Mouse (Mus musculus): ENCODE measurements at regions not wholly inside any gene's neighbourhood (a gene's known extent, or its start where the extent isn't known, plus 50 kb on each side); places are given as distances from the start of the nearest gene placed in this dataset.

DNA sequence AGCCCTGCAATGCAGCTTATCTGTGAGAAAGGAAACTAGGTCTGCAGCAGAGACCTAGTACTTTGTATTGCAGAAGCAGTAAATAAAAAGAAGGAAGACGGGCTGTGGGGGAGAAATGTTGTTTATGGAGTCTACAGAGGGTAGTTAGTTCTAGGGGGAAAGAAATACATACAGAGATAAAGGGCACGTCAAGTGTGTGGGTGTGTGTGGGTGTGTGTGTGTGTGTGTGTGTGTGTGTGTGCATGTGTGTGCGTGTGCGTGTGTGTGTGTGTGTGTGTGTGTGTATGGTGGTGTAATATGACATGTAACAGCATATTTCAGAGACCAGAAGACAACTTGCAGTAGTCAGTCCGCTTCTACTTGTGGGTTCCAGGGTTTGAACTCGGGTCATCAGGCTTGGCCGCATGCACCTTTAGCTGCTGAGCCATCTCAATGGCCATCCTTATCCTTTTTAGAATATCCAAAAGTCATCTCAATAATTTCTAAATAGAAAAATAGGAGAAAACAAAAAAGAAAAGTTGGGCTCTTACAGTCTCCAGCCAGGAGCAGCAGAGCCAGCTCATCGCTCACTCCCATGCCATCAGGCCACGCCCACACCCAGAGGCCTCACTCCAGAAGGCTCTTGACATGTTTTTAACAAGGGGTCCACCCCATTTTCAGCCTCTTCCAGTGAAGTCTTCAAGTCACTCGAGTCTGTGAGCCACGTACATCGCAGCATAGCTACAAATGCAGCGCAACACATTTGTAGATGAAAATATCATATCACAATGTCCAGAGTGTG is 101.5 kb downstream of the Hlx start:
- peaks cover 6% of the 10 kb centered on the region; the same call in 1 of the 2 replicates for H3K4me1 ChIP-seq (ENCODE audit: control insufficient read depth, insufficient read depth, low read length)
- no peak overlapping the region for H3K4me3 ChIP-seq (ENCODE audit: insufficient read depth, low read length)
- TF ChIP-seq POLR2A (IDR thresholded peaks at IDR 0.05; ENCODE audit: low read depth, low read length) (no peak), CTCF (IDR thresholded peaks at IDR 0.05; ENCODE audit: borderline replicate concordance, insufficient read depth, low read length) (no peak)
- no peak overlapping the region for H3K27ac ChIP-seq (ENCODE audit: insufficient read depth, low read length)

- TF ChIP-seq CTCF (IDR thresholded peaks at IDR 0.05; ENCODE audit: borderline replicate concordance, insufficient read depth, low read length) (no peak), POLR2A (IDR thresholded peaks at IDR 0.05; ENCODE audit: low read depth, low read length) (no peak)
- H3K27ac ChIP-seq (ENCODE audit: insufficient read depth, low read length), result no peak overlapping the region
- H3K4me3 ChIP-seq (ENCODE audit: insufficient read depth, low read length), result no peak overlapping the region
- peaks cover 6% of the 10 kb centered on the region; the same call in 1 of the 2 replicates for H3K4me1 ChIP-seq (ENCODE audit: control insufficient read depth, insufficient read depth, low read length)
Measured at GRCm38 (mm10) chr1:184629194-184629593, 103.2 kb downstream of the Hlx start.

- TF ChIP-seq CTCF (IDR thresholded peaks at IDR 0.05; ENCODE audit: borderline replicate concordance, insufficient read depth, low read length) (no peak), POLR2A (IDR thresholded peaks at IDR 0.05; ENCODE audit: low read depth, low read length) (no peak)
- Histone ChIP-seq H3K4me1 (ENCODE audit: control insufficient read depth, insufficient read depth, low read length) (peaks cover 6% of the 10 kb centered on the region; the same call in 1 of the 2 replicates), H3K27ac (ENCODE audit: insufficient read depth, low read length) (no peak overlapping the region), H3K4me3 (ENCODE audit: insufficient read depth, low read length) (no peak overlapping the region)
Measured at GRCm38 (mm10) chr1:184628566-184629168, 103.8 kb downstream of the Hlx start.

DNA sequence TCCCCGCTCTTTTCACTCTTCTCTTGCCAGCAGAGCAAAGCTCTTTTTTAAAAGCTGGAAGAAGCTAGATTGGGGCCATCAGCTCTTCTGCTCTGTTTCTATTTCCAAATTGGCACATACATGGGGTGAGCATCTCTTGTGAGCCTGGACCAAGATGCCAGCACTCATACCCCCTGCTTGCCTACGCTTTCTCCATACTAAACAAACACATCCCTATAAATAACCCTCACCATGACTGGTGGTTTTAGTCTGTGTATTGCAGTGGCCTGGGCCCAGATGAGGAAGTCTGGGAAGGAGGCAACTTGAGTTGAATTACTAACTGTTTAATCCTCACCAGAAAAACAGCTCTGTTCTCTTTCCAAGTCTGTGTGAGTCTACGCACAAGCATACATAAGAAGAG is 110.0 kb downstream of the Hlx start:
- no peak overlapping the region for H3K27ac ChIP-seq (ENCODE audit: insufficient read depth, low read length)
- TF ChIP-seq POLR2A (IDR thresholded peaks at IDR 0.05; ENCODE audit: low read depth, low read length), result no peak
- no peak for TF ChIP-seq CTCF (IDR thresholded peaks at IDR 0.05; ENCODE audit: borderline replicate concordance, insufficient read depth, low read length)
- no peak overlapping the region for H3K4me3 ChIP-seq (ENCODE audit: insufficient read depth, low read length)
- H3K4me1 ChIP-seq (ENCODE audit: control insufficient read depth, insufficient read depth, low read length), result no peaks in the 10 kb centered on the region

GRCm38 (mm10) chr1:184621950-184622349 is 110.5 kb downstream of the Hlx start:
- no peak overlapping the region for H3K4me3 ChIP-seq (ENCODE audit: insufficient read depth, low read length)
- TF ChIP-seq CTCF (IDR thresholded peaks at IDR 0.05; ENCODE audit: borderline replicate concordance, insufficient read depth, low read length) (no peak), POLR2A (IDR thresholded peaks at IDR 0.05; ENCODE audit: low read depth, low read length) (no peak)
- H3K27ac ChIP-seq (ENCODE audit: insufficient read depth, low read length), result no peak overlapping the region
- no peaks in the 10 kb centered on the region for H3K4me1 ChIP-seq (ENCODE audit: control insufficient read depth, insufficient read depth, low read length)

- no peak overlapping the region for H3K27ac ChIP-seq (ENCODE audit: insufficient read depth, low read length)
- no peak overlapping the region for H3K4me3 ChIP-seq (ENCODE audit: insufficient read depth, low read length)
- TF ChIP-seq POLR2A (IDR thresholded peaks at IDR 0.05; ENCODE audit: low read depth, low read length) (no peak), CTCF (IDR thresholded peaks at IDR 0.05; ENCODE audit: borderline replicate concordance, insufficient read depth, low read length) (no peak)
- no peaks in the 10 kb centered on the region for H3K4me1 ChIP-seq (ENCODE audit: control insufficient read depth, insufficient read depth, low read length)
Measured at GRCm38 (mm10) chr1:184617853-184618454, 114.5 kb downstream of the Hlx start.

DNA sequence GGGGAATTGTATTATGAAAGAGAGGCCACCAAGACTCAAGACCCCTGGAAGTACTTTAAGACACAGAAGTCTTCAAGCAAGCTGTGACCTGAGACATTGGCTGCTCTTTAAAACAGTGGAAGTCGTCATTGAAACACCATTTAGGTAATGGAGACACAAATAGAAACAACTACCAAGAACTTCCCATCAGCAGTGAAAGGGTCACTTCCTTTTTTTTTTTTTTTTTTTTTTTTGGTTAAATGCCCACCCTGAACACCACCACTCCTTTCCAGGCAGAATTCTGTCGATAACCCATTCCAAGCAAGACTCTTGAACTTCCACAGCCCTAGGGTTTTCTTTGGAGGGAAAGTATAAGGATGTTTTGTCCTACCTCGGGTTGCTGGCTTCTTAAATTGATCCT is 116.4 kb downstream of the Hlx start:
- Histone ChIP-seq H3K4me1 (ENCODE audit: control insufficient read depth, insufficient read depth, low read length) (no peaks in the 10 kb centered on the region; the same call in 1 of the 2 replicates), H3K27ac (ENCODE audit: insufficient read depth, low read length) (no peak overlapping the region), H3K4me3 (ENCODE audit: insufficient read depth, low read length) (no peak overlapping the region)
- TF ChIP-seq POLR2A (IDR thresholded peaks at IDR 0.05; ENCODE audit: low read depth, low read length) (no peak), CTCF (IDR thresholded peaks at IDR 0.05; ENCODE audit: borderline replicate concordance, insufficient read depth, low read length) (no peak)

DNA sequence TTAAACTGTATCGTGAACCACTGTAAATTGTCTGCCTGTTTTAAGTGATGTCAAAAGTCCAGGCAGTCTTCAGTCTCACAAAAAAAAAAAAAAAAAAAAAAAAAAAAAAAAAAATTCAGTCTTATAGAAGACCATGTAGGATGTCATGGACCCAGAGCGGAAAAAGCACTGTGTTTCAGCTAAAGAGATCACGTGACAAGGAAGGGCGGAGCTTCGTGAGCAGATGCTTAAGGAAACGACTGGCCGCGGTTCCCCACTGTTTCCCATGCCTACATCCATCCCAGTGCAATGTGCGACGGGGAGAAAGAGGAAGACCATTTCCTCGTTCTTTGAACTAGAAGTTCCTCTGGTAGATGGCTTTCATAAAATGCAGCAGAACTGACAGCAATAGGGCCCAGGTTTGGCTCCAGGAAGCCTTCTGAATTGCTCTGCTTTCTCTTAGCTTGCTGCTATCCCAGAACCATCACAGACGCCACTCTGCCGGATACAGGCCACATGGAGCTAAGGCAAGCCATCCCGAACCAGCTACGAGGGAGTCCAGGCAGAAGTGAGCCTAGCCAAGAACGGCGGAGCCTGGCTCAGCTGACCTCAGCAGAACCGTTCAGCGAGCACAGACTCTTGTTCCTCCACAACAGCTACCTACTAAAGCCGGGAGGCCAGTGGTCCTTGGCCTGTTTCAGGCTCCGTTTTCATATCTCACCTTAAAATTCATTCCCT is 117.6 kb downstream of the Hlx start:
- Histone ChIP-seq H3K4me1 (ENCODE audit: control insufficient read depth, insufficient read depth, low read length) (no peaks in the 10 kb centered on the region; the same call in 1 of the 2 replicates), H3K27ac (ENCODE audit: insufficient read depth, low read length) (no peak overlapping the region), H3K4me3 (ENCODE audit: insufficient read depth, low read length) (no peak overlapping the region)
- TF ChIP-seq CTCF (IDR thresholded peaks at IDR 0.05; ENCODE audit: borderline replicate concordance, insufficient read depth, low read length) (no peak), POLR2A (IDR thresholded peaks at IDR 0.05; ENCODE audit: low read depth, low read length) (no peak)

GRCm38 (mm10) chr1:184612880-184613279 is 119.5 kb downstream of the Hlx start:
- Histone ChIP-seq H3K4me1 (ENCODE audit: control insufficient read depth, insufficient read depth, low read length) (no peaks in the 10 kb centered on the region; the same call in 1 of the 2 replicates), H3K27ac (ENCODE audit: insufficient read depth, low read length) (no peak overlapping the region), H3K4me3 (ENCODE audit: insufficient read depth, low read length) (no peak overlapping the region)
- TF ChIP-seq POLR2A (IDR thresholded peaks at IDR 0.05; ENCODE audit: low read depth, low read length) (no peak), CTCF (IDR thresholded peaks at IDR 0.05; ENCODE audit: borderline replicate concordance, insufficient read depth, low read length) (no peak)
